ENCODE assay signal across 8 mouse cellular contexts in genomic region chr6:48554280-48555103, GRCm38 (mm10). TPM values are rescaled to one million over a fixed set of nuclear protein-coding genes. Genes with fewer than 3 reads are reported as not detected.
DNase-seq lines count a peak whose midpoint lies in the region; ATAC-seq and TF ChIP-seq lines count a peak whose summit lies in the region.

Gene Lrrc61, plus strand, starts transcription at chr6:48554796.

- no peak for TF ChIP-seq CTCF in intestine, postnatal 0 days (IDR thresholded peaks at IDR 0.05; ENCODE audit: low read depth)

- WGBS in embryonic facial prominence, embryonic 12.5 days: 1% methylated on average over 39 of the region's 39 CpGs
- WGBS in intestine, postnatal 0 days: 1% methylated on average over 39 of the region's 39 CpGs
- under 1% methylated on average over 39 of the region's 39 CpGs for WGBS in midbrain, embryonic 10.5 days

- no peaks in the 10 kb centered on the region for H3K27me3 ChIP-seq in embryonic facial prominence, embryonic 12.5 days
- no peaks in the 10 kb centered on the region for H3K27me3 ChIP-seq in intestine, postnatal 0 days (replicated peaks; ENCODE audit: control insufficient read depth, insufficient read depth, low read length)
- H3K27me3 ChIP-seq in midbrain, embryonic 10.5 days (ENCODE audit: low read depth, poor library complexity, severe bottlenecking): no peaks in the 10 kb centered on the region

- H3K4me3 ChIP-seq in embryonic facial prominence, embryonic 12.5 days: peak within 1 kb of the TSS; percentile 45
- peak within 1 kb of the TSS; percentile 51 for H3K4me3 ChIP-seq in intestine, postnatal 0 days (ENCODE audit: low read depth, low read length)
- peak within 1 kb of the TSS; percentile 63 for H3K4me3 ChIP-seq in midbrain, embryonic 10.5 days

- intact Hi-C loops in left cerebral cortex, postnatal 36 days (cut with DNase I): loop anchor here (1.0 to 5.0 kb wide), 3 partner anchors 38 to 110 kb away; partner anchors contain the start of genes AI854703, Gm44965 and Repin1

- H3K4me2 ChIP-seq in embryonic facial prominence, embryonic 12.5 days (replicated peaks): peak within 1 kb of the TSS; percentile 71
- H3K4me2 ChIP-seq in intestine, postnatal 0 days (replicated peaks; ENCODE audit: low read depth): peak within 1 kb of the TSS; percentile 68

- H3K36me3 ChIP-seq in embryonic facial prominence, embryonic 12.5 days: no peaks in the 10 kb centered on the region
- no peaks in the 10 kb centered on the region for H3K36me3 ChIP-seq in intestine, postnatal 0 days (ENCODE audit: control insufficient read depth, insufficient read depth)
- peaks cover 25% of the 10 kb centered on the region for H3K36me3 ChIP-seq in midbrain, embryonic 10.5 days

- peak within 1 kb of the TSS; percentile 66 for H3K9ac ChIP-seq in embryonic facial prominence, embryonic 12.5 days
- H3K9ac ChIP-seq in intestine, postnatal 0 days (ENCODE audit: low read depth, low read length): peak within 1 kb of the TSS; percentile 48; the same call in 1 of the 2 replicates

- ATAC-seq in embryonic facial prominence, embryonic 12.5 days (ENCODE audit: insufficient number of reproducible peaks, insufficient read depth, low FRiP score, low TSS enrichment): peak; percentile 79
- peak; percentile 93 for ATAC-seq in granulocyte monocyte progenitor cell, adult 5-6 weeks (replicated peaks; ENCODE audit: poor library complexity, severe bottlenecking)
- ATAC-seq in intestine, postnatal 0 days: peak; percentile 89

- H3K4me1 ChIP-seq in embryonic facial prominence, embryonic 12.5 days: peaks cover 11% of the 10 kb centered on the region
- H3K4me1 ChIP-seq in intestine, postnatal 0 days (replicated peaks; ENCODE audit: control insufficient read depth, insufficient read depth, low read length): 0 out of 2 replicates have a peak, but pooled peaks cover 5% of the 10 kb centered on the region
- peaks cover 21% of the 10 kb centered on the region for H3K4me1 ChIP-seq in midbrain, embryonic 10.5 days

- DNase-seq in adrenal gland, postnatal 25 days: peak; percentile 99
- DNase-seq in left cerebral cortex, postnatal 36 days (ENCODE audit: low spot score in 2 of 2): peak; percentile 97 to 98
- peak; percentile 93 for DNase-seq in midbrain, embryonic 10.5 days (ENCODE audit: low spot score)
- DNase-seq in right cerebral cortex, postnatal 36 days (ENCODE audit: low spot score in 2 of 2): peak; percentile 97
- DNase-seq in urinary bladder, postnatal 4 days (ENCODE audit: low spot score in 2 of 2): peak; percentile 96 to 99

- H3K27ac ChIP-seq in embryonic facial prominence, embryonic 12.5 days: peak within 1 kb of the TSS; percentile 97
- H3K27ac ChIP-seq in intestine, postnatal 0 days (ENCODE audit: low read depth, low read length): peak within 1 kb of the TSS; percentile 76
- peak within 1 kb of the TSS; percentile 92 for H3K27ac ChIP-seq in midbrain, embryonic 10.5 days (replicated peaks)

- H3K9me3 ChIP-seq in embryonic facial prominence, embryonic 12.5 days: no peaks in the 10 kb centered on the region
- no peaks in the 10 kb centered on the region for H3K9me3 ChIP-seq in intestine, postnatal 0 days (ENCODE audit: control insufficient read depth)
- no peaks in the 10 kb centered on the region for H3K9me3 ChIP-seq in midbrain, embryonic 10.5 days (replicated peaks)

RNA-seq across cellular contexts. Expression of gene Lrrc61, which starts in this region (rescaled TPM):
- total RNA-seq in adrenal gland, postnatal 25 days (2021): 43.3 and 59.5 TPM in 2 replicates
- 8.1 and 13.5 TPM in 2 replicates for polyA plus RNA-seq in embryonic facial prominence, embryonic 12.5 days (2016; fragmentation: Nextera tagmentation; extraction: Ambion mirVana)
- 11.3 and 12.5 TPM in 2 replicates for total RNA-seq in granulocyte monocyte progenitor cell, adult 5-6 weeks (2014; fragmentation: Nextera tagmentation)
- total RNA-seq in granulocyte monocyte progenitor cell, adult 5-6 weeks (2017): 5.4 and 7.3 TPM in 2 replicates
- 7.6 and 9.5 TPM in 2 replicates for polyA plus RNA-seq in intestine, postnatal 0 days (2015; fragmentation: Nextera tagmentation; extraction: Ambion mirVana)
- total RNA-seq in left cerebral cortex, postnatal 36 days (2021): 10 to 100 TPM; 31.6 to 43.3 TPM
- 17.1 and 21.8 TPM in 2 replicates for polyA plus RNA-seq in midbrain, embryonic 10.5 days (2016; fragmentation: Nextera tagmentation; extraction: Ambion mirVana)

Comparison
In these comparisons a context has a peak if more than half of its experiments do, and no peak if none do; other contexts are left out.
1. Peak in every context shown above with its lines: DNase-seq, ATAC-seq, H3K4me3 ChIP-seq and H3K27ac ChIP-seq.